Mouse (Mus musculus) hindbrain, embryonic 15.5 days (tissue): Measurements from ENCODE around the gene Cux1. TPM values are rescaled to one million over a fixed set of nuclear protein-coding genes. Genes with fewer than 3 reads are reported as not detected.
A peak's percentile ranks its signal among the peaks of the same experiment; 100 is the strongest.

Experiments used
- ATAC-seq: fragments of 200-750 bp; cut with Nextera tagmentation; 2 replicates; pipeline ENCODE4 v1.8.0; 2017; ENCODE audit warnings: low read depth, moderate number of reproducible peaks, moderate TSS enrichment; ENCODE audit not compliant: low FRiP score
- H3K27ac ChIP-seq: fragments of 300-500 bp; sonication (generic); replicated peaks from 2 replicates; pipeline ENCODE4 v1.5.1; 2015; ENCODE audit warnings: mild to moderate bottlenecking, inconsistent platforms
- H3K27me3 ChIP-seq: fragments of 300-500 bp; sonication (generic); 2 replicates; pipeline ENCODE4 v1.6.1; 2015; ENCODE audit warnings: control low read depth, inconsistent platforms
- H3K36me3 ChIP-seq: fragments of 300-500 bp; sonication (generic); 2 replicates; pipeline ENCODE4 v1.6.1; 2015; ENCODE audit warnings: control low read depth, inconsistent platforms
- H3K4me1 ChIP-seq: fragments of 300-500 bp; sonication (generic); replicated peaks from 2 replicates; pipeline ENCODE4 v1.6.1; 2015; ENCODE audit warnings: control low read depth, inconsistent platforms
- H3K4me2 ChIP-seq: fragments of 300-500 bp; sonication (generic); 2 replicates; pipeline ENCODE4 v1.6.1; 2015; ENCODE audit warnings: moderate library complexity, mild to moderate bottlenecking, inconsistent platforms
- H3K4me3 ChIP-seq: fragments of 300-500 bp; sonication (generic); 2 replicates; pipeline ENCODE4 v1.5.1; 2015; ENCODE audit warnings: mild to moderate bottlenecking, inconsistent platforms
- H3K9ac ChIP-seq: fragments of 300-500 bp; sonication (generic); 2 replicates; pipeline ENCODE4 v1.6.1; 2015; ENCODE audit warnings: inconsistent platforms
- H3K9me3 ChIP-seq: fragments of 300-500 bp; sonication (generic); 2 replicates; pipeline ENCODE4 v1.6.1; 2016; ENCODE audit warnings: control low read depth, inconsistent platforms
- WGBS: fragments of 180-500 bp; shearing (Covaris S2); methylation state at CpG from one replicate; pipeline ENCODE4 v1.1.7; 2015; 5-methylcytosine and 5-hydroxymethylcytosine counted together
- polyA plus RNA-seq: library from polyadenylated mRNA; unstranded; fragments of >200 nt; fragmentation: Nextera tagmentation; extraction: Ambion mirVana; gene quantifications from 2 replicates; pipeline ENCODE4 v1.2.1, GENCODE M21; 2015

Gene Cux1
- polyA plus RNA-seq, 1 experiment from 2014 or later: 106 TPM

DNA sequence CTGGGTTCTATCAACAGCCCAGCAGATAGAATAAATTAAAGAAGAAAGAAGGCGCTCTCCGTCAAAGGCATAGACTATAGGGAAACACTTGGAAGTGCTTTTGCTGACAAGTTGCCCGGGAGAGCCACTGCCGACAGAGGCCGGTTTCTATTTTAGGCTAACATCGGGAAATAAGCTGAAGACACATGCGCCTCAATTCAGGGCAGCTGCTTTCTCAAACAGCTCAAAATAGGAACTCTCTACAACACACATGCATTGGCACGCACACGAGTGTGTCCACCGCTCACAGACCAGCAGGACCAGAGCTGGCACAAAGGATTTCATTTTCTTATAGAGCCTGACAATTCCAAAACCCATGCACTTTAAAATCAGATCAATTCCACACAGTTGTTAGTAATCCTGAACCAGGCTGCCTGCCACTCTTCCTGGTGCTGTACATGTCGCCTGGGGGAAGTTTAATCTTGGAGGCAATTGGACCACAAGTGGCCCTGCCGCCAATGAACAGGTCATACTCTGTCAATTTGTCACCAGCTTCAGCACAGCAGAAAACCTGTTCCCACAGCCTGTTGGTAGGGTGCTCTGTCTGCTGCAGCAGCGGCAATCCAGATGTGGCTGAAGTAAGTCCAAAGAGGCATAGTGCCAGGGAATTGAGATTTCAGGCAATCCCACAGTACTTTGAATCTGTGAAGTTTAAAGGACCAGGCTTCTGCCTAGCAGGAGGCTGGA, 139.4 kb downstream of the Cux1 start:
- H3K4me3 ChIP-seq: no peak overlapping the region
- H3K27me3 ChIP-seq: no peaks in the 10 kb centered on the region
- H3K27ac ChIP-seq: peak overlapping the region; percentile 30
- H3K9me3 ChIP-seq: no peaks in the 10 kb centered on the region
- no peak overlapping the region for H3K9ac ChIP-seq
- H3K4me2 ChIP-seq: no peak overlapping the region
- WGBS: 47% methylated on average over 13 of the region's 13 CpGs
- H3K36me3 ChIP-seq: no peaks in the 10 kb centered on the region
- peaks cover 27% of the 10 kb centered on the region for H3K4me1 ChIP-seq
- ATAC-seq: no peak

DNA sequence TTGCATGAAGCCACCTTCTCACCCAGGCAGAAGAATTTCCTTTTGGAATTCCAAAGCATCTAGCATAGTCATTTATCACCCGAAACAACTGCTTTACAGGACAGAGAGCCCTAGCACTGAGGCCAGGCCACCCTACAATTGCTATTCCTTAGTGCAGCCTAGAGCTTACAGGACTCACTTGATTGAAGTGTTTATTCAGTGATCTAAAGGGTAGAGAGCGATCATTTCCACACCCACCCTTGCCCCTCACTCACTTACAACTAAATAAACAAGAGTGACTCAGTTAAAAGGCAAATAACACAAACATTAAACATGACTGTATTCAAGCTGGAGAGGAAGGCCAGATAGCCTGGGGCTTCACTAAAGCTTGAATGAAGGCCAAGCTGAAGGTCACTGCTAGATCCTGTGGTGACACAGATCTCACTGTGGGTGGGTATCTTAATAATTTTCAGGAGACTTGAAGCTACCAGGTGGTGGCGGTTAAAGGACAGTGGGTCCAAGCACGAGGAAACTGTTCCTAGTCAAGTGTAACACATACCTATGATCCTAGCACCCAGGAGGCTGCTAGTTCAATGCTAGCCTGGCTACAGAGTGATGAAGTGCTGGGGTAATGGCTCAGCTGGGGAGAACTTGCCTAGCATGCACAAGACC, 140.0 kb downstream of the Cux1 start:
- Histone ChIP-seq H3K9me3 (no peaks in the 10 kb centered on the region), H3K9ac (no peak overlapping the region), H3K4me1 (peaks cover 27% of the 10 kb centered on the region), H3K36me3 (no peaks in the 10 kb centered on the region), H3K27me3 (no peaks in the 10 kb centered on the region), H3K4me3 (no peak overlapping the region), H3K4me2 (no peak overlapping the region), H3K27ac (peak overlapping the region; percentile 30)
- ATAC-seq: no peak
- WGBS: 57% methylated on average over 4 of the region's 4 CpGs

GRCm38 (mm10) chr5:136422948-136423347, 144.3 kb downstream of the Cux1 start:
- H3K4me2 ChIP-seq: no peak overlapping the region
- 95% methylated on average over 2 of the region's 2 CpGs for WGBS

DNA sequence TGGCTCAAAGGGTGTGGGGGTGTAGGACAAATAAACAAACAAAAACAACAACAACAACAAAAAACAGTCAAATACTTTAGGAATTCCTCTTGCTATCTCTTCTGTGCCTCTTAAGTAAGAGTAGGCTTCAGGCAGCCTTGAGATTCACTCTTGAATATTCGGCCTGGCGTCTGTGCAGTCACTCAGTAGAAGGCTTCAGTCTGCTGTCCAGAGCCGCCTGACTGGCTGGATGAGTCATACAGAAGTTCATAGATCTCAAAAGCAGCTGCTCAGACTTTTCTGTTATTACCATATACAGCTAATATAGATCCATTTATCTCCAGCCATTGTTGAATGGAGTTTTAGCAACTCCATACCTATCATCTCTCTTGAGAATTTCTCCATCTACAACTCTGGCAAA, 145.4 kb downstream of the Cux1 start:
- H3K9ac ChIP-seq: no peak overlapping the region
- H3K4me2 ChIP-seq: no peak overlapping the region
- H3K27ac ChIP-seq: no peak overlapping the region
- no peaks in the 10 kb centered on the region for H3K36me3 ChIP-seq
- no peaks in the 10 kb centered on the region for H3K27me3 ChIP-seq
- ATAC-seq: no peak
- no peaks in the 10 kb centered on the region for H3K9me3 ChIP-seq
- no peak overlapping the region for H3K4me3 ChIP-seq
- 0 out of 2 replicates have a peak, but pooled peaks cover 9% of the 10 kb centered on the region for H3K4me1 ChIP-seq
- 91% methylated on average over 3 of the region's 3 CpGs for WGBS

More at GRCm38 (mm10) chr5:136422948-136423347, 144.3 kb downstream of the Cux1 start:
- ATAC-seq: no peak
- Histone ChIP-seq H3K36me3 (no peaks in the 10 kb centered on the region), H3K9me3 (no peaks in the 10 kb centered on the region), H3K9ac (no peak overlapping the region), H3K27me3 (no peaks in the 10 kb centered on the region), H3K4me1 (peaks cover 18% of the 10 kb centered on the region), H3K4me3 (no peak overlapping the region), H3K27ac (no peak overlapping the region)

- Histone ChIP-seq H3K4me3 (no peak overlapping the region), H3K9me3 (no peaks in the 10 kb centered on the region), H3K27ac (no peak overlapping the region), H3K27me3 (no peaks in the 10 kb centered on the region), H3K36me3 (no peaks in the 10 kb centered on the region), H3K9ac (no peak overlapping the region), H3K4me2 (no peak overlapping the region), H3K4me1 (peaks cover 5% of the 10 kb centered on the region; the same call in 1 of the 2 replicates)
- no peak for ATAC-seq
- WGBS: 92% methylated on average over 3 of the region's 3 CpGs
These were observed 146.0 kb downstream of the Cux1 start for GRCm38 (mm10) chr5:136421316-136421715.

- no peaks in the 10 kb centered on the region for H3K27me3 ChIP-seq
- peaks cover 11% of the 10 kb centered on the region for H3K4me1 ChIP-seq
- WGBS: 91% methylated on average over 3 of the region's 3 CpGs
- no peak for ATAC-seq
- H3K27ac ChIP-seq: no peak overlapping the region
- no peak overlapping the region for H3K4me3 ChIP-seq
- H3K9ac ChIP-seq: no peak overlapping the region
- no peaks in the 10 kb centered on the region for H3K9me3 ChIP-seq
- H3K4me2 ChIP-seq: no peak overlapping the region
- H3K36me3 ChIP-seq: no peaks in the 10 kb centered on the region
These were observed 146.9 kb downstream of the Cux1 start for GRCm38 (mm10) chr5:136420342-136420741.

- peaks cover 11% of the 10 kb centered on the region for H3K4me1 ChIP-seq
- H3K9me3 ChIP-seq: no peaks in the 10 kb centered on the region
- no peak overlapping the region for H3K27ac ChIP-seq
- no peaks in the 10 kb centered on the region for H3K27me3 ChIP-seq
- H3K36me3 ChIP-seq: no peaks in the 10 kb centered on the region
- H3K4me2 ChIP-seq: no peak overlapping the region
- 94% methylated on average over 4 of the region's 4 CpGs for WGBS
- no peak for ATAC-seq
- no peak overlapping the region for H3K4me3 ChIP-seq
- no peak overlapping the region for H3K9ac ChIP-seq
These were observed 149.4 kb downstream of the Cux1 start for GRCm38 (mm10) chr5:136417891-136418290.

GRCm38 (mm10) chr5:136414479-136414878, 152.8 kb downstream of the Cux1 start:
- 81% methylated on average over 2 of the region's 2 CpGs for WGBS
- no peaks in the 10 kb centered on the region for H3K27me3 ChIP-seq
- no peak overlapping the region for H3K4me2 ChIP-seq
- H3K9ac ChIP-seq: no peak overlapping the region
- H3K9me3 ChIP-seq: no peaks in the 10 kb centered on the region
- no peak overlapping the region for H3K27ac ChIP-seq
- peaks cover 7% of the 10 kb centered on the region for H3K4me1 ChIP-seq
- H3K36me3 ChIP-seq: no peaks in the 10 kb centered on the region
- ATAC-seq: no peak
- no peak overlapping the region for H3K4me3 ChIP-seq

DNA sequence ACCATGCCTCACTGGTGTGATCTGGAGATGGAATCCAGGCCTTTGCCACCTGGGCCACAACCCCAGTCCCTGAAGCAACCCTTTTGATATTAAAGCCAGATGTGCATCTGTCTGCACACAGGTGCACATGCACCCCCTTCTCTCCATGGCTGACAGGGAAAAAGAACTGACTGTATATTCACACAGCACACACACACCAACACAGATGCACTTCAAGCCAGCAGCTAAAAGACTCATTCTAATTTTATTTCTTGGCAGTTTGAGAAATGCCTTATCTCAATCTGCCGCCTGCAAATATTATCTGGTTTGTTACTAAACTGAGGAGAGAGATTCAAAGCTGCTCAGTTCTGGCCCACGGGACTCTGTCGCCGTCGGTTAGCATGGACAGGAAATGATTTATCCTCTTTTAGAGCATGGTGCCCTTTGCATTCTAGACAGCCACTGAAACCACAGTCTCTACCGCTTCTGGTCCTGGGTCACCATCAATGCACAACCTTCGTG, 156.6 kb downstream of the Cux1 start:
- Histone ChIP-seq H3K27ac (no peak overlapping the region), H3K9ac (no peak overlapping the region), H3K4me3 (no peak overlapping the region), H3K4me2 (no peak overlapping the region), H3K36me3 (peaks cover 5% of the 10 kb centered on the region; the same call in 1 of the 2 replicates), H3K27me3 (no peaks in the 10 kb centered on the region), H3K9me3 (no peaks in the 10 kb centered on the region), H3K4me1 (peaks cover 1% of the 10 kb centered on the region; the same call in 1 of the 2 replicates)
- no peak for ATAC-seq
- 64% methylated on average over 7 of the region's 7 CpGs for WGBS

GRCm38 (mm10) chr5:136406357-136406756, 160.9 kb downstream of the Cux1 start:
- H3K9me3 ChIP-seq: no peaks in the 10 kb centered on the region
- H3K36me3 ChIP-seq: peaks cover 5% of the 10 kb centered on the region; the same call in 1 of the 2 replicates
- no peak overlapping the region for H3K27ac ChIP-seq
- no peaks in the 10 kb centered on the region for H3K27me3 ChIP-seq
- no peak overlapping the region for H3K9ac ChIP-seq
- no peak overlapping the region for H3K4me2 ChIP-seq
- no peak overlapping the region for H3K4me3 ChIP-seq
- ATAC-seq: no peak
- H3K4me1 ChIP-seq: peaks cover 18% of the 10 kb centered on the region

DNA sequence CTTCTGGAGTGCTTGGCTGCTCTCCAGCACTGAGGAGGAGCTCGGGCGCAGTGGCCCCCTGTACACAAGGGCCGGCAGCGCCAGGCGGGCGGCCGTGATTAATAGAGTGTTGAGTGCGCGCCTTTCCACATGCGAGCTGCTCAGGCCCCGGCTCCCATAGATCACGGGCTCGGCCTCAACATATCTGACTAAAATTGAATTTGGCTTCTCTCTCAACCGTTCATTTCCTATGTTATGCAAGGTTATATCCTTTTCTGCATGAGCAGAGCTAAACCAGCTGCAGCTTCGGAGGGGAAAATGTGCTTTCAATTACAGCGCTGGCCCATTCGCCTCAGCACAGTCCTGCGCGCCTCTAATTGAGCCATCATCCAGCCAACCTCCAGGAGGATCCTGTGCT, 163.7 kb downstream of the Cux1 start:
- H3K27ac ChIP-seq: peak overlapping the region; percentile 57
- peak; percentile 82; the same call in 1 of the 2 replicates for ATAC-seq
- no peaks in the 10 kb centered on the region for H3K9me3 ChIP-seq
- H3K9ac ChIP-seq: no peak overlapping the region
- H3K36me3 ChIP-seq: peaks cover 5% of the 10 kb centered on the region; the same call in 1 of the 2 replicates
- peak overlapping the region; percentile 46 for H3K4me2 ChIP-seq
- H3K4me1 ChIP-seq: peaks cover 18% of the 10 kb centered on the region
- WGBS: 24% methylated on average over 19 of the region's 19 CpGs
- no peaks in the 10 kb centered on the region for H3K27me3 ChIP-seq
- 0 out of 2 replicates have a peak overlapping the region, but pooled peaks have one; percentile 7 for H3K4me3 ChIP-seq
